Mouse (Mus musculus): ENCODE measurements at regions not wholly inside any gene's neighbourhood (a gene's known extent, or its start where the extent isn't known, plus 50 kb on each side); places are given as distances from the start of the nearest gene placed in this dataset.

DNA sequence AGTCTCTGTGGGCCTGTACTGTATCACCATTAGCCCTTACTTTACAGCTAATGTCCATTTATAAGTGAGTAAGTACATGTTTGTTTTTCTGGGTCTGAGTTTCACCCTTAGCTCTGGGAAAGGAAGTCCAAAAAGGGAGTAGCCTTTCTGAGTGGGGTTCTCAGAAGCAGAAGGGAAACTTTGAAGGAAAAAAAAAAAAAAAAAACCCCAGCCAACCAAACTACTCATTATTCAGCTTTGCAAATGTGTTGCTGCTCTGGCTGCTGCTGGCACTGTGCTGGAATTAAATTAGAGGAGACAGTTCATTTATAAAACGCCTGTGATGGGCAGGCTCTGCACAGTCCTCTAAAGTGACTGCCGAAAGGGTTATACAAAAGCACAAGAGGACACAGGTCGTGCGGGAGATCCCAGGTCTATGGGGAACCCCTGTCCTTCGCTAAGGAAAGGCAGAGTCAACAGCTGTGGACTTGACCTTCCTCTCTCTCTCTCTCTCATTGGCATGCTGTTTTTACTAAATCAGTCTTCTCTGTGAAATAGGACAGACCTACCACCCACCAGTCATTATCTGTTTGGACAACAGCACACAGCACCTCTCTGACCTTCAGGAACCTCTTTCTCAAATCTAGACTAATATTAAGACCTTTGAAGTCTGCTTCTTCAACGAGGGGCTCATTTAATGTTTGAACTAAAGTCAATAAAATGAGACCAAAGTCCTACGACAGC, 165.4 kb downstream of the Cd47 start:
- no peak overlapping the region for H3K27ac ChIP-seq (replicated peaks; ENCODE audit: low read depth, low read length)
- H3K27me3 ChIP-seq (ENCODE audit: control insufficient read depth, insufficient read depth, low read length), result no peaks in the 10 kb centered on the region
- no peaks in the 10 kb centered on the region for H3K36me3 ChIP-seq (ENCODE audit: control insufficient read depth, insufficient read depth, low read length)
- no peak overlapping the region for H3K4me3 ChIP-seq (ENCODE audit: low read depth, low read length)
- no peaks in the 10 kb centered on the region for H3K4me1 ChIP-seq (ENCODE audit: control insufficient read depth, insufficient read depth, low read length)
- no peak for DNase-seq (ENCODE audit: low spot score)
- ATAC-seq (ENCODE audit: insufficient number of reproducible peaks, low FRiP score, low TSS enrichment, low read depth), result no peak
- 42% methylated on average over 7 of the region's 7 CpGs for WGBS
- H3K9ac ChIP-seq (ENCODE audit: low read length), result no peak overlapping the region
- no peaks in the 10 kb centered on the region for H3K9me3 ChIP-seq (ENCODE audit: control insufficient read depth, low read length)
- H3K4me2 ChIP-seq (ENCODE audit: low read depth, severe bottlenecking), result no peak overlapping the region

DNA sequence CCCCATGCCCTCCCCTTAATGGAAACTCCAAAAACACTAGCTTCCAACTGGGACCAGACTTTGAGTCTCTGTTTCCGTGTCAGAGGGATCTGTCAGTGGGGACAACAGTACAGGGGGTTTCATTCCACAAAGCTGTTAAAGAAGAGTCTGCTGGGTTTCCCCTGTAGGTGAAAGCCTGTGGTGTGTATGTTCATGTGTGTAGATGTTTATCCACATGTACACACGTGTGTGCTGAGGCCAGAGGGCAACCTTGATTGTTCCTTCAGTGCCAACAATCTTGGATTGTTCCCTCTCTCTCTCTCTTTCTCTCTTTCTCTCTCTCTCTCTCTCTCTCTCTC, 165.9 kb downstream of the Cd47 start:
- Histone ChIP-seq H3K4me3 (ENCODE audit: low read depth, low read length) (no peak overlapping the region), H3K4me2 (ENCODE audit: low read depth, severe bottlenecking) (no peak overlapping the region), H3K27me3 (ENCODE audit: control insufficient read depth, insufficient read depth, low read length) (no peaks in the 10 kb centered on the region), H3K27ac (replicated peaks; ENCODE audit: low read depth, low read length) (no peak overlapping the region), H3K9ac (ENCODE audit: low read length) (no peak overlapping the region), H3K9me3 (ENCODE audit: control insufficient read depth, low read length) (no peaks in the 10 kb centered on the region), H3K4me1 (ENCODE audit: control insufficient read depth, insufficient read depth, low read length) (no peaks in the 10 kb centered on the region), H3K36me3 (ENCODE audit: control insufficient read depth, insufficient read depth, low read length) (no peaks in the 10 kb centered on the region)
- WGBS, result 48% methylated on average over 2 of the region's 2 CpGs
- no peak for DNase-seq (ENCODE audit: low spot score)
- no peak for ATAC-seq (ENCODE audit: insufficient number of reproducible peaks, low FRiP score, low TSS enrichment, low read depth)

DNA sequence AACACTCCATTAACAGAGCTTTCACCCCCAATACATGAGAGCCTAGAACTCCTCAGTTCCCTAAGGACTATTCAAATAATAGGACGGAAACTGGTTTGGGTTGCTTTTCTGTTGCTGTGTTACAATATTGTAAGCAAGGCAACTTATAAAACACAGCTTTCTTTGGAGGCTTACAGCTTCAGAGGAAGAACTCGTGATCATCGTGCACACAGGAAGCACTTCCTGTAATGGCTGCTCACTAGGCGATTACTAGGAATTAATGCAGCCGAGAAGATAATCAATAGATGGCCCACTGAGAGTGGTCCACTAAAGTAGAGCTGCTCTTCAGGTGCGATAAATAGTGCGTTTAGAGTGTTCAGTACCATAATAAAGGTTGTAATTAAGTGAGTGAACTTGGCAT, 166.8 kb downstream of the Cd47 start:
- H3K4me1 ChIP-seq (ENCODE audit: control insufficient read depth, insufficient read depth, low read length), result no peaks in the 10 kb centered on the region
- H3K36me3 ChIP-seq (ENCODE audit: control insufficient read depth, insufficient read depth, low read length), result no peaks in the 10 kb centered on the region
- no peaks in the 10 kb centered on the region for H3K27me3 ChIP-seq (ENCODE audit: control insufficient read depth, insufficient read depth, low read length)
- no peak overlapping the region for H3K4me2 ChIP-seq (ENCODE audit: low read depth, severe bottlenecking)
- WGBS, result 83% methylated on average over 7 of the region's 7 CpGs
- DNase-seq (ENCODE audit: low spot score) (no peak), ATAC-seq (ENCODE audit: insufficient number of reproducible peaks, low FRiP score, low TSS enrichment, low read depth) (no peak)
- H3K4me3 ChIP-seq (ENCODE audit: low read depth, low read length), result no peak overlapping the region
- H3K9me3 ChIP-seq (ENCODE audit: control insufficient read depth, low read length), result no peaks in the 10 kb centered on the region
- no peak overlapping the region for H3K9ac ChIP-seq (ENCODE audit: low read length)
- H3K27ac ChIP-seq (replicated peaks; ENCODE audit: low read depth, low read length), result no peak overlapping the region

DNA sequence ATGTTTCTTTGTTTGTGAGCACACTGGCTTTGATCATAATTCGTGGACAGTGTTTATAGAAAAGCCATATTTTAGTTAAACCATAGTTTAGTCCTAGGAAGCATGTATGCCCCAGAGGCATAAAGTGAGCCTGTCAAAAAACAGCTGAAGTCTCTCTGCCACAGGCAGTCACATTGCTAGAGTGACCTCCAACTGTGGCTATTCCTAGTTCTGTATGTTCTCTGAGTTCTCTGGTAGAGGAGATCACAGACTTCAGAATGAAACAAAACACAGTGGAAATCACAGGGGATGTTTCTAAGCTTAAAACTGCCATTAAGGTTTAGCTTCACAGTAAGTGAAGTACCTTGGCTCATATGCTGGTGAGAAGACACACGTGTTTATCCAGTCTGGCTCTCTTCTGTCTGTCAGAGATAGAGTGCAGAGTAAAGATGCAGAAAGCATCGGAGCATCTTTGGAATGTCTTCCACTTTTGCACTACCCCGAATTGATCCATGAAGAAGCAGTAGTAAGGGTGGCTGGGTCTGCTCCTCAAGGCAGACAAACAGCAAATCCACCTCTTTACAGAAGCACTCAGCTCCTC, 168.0 kb downstream of the Cd47 start:
- Histone ChIP-seq H3K27ac (replicated peaks; ENCODE audit: low read depth, low read length) (no peak overlapping the region), H3K4me1 (ENCODE audit: control insufficient read depth, insufficient read depth, low read length) (no peaks in the 10 kb centered on the region), H3K36me3 (ENCODE audit: control insufficient read depth, insufficient read depth, low read length) (no peaks in the 10 kb centered on the region), H3K9ac (ENCODE audit: low read length) (no peak overlapping the region), H3K27me3 (ENCODE audit: control insufficient read depth, insufficient read depth, low read length) (no peaks in the 10 kb centered on the region), H3K9me3 (ENCODE audit: control insufficient read depth, low read length) (no peaks in the 10 kb centered on the region), H3K4me3 (ENCODE audit: low read depth, low read length) (no peak overlapping the region), H3K4me2 (ENCODE audit: low read depth, severe bottlenecking) (no peak overlapping the region)
- DNase-seq (ENCODE audit: low spot score) (no peak), ATAC-seq (ENCODE audit: insufficient number of reproducible peaks, low FRiP score, low TSS enrichment, low read depth) (no peak)
- WGBS, result 88% methylated on average over 4 of the region's 4 CpGs

DNA sequence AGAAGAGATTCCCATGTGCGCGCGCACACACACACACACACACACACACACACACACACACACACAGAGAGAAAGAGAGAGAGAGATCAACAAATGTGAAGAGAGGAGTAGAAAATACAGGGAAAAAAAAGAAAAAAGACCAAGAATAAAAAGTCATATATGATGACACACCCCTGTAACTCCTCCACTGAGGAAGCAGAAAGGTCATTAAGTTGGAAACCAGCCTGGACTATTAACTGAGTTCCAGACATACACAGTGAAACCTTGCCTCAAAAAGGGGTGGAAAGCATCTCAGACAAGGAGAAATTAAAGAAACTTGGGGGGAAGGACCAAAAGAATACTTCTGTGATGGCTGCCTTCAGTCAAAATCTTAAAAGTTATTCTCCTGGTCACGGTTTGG, 168.7 kb downstream of the Cd47 start:
- H3K4me1 ChIP-seq (ENCODE audit: control insufficient read depth, insufficient read depth, low read length), result no peaks in the 10 kb centered on the region
- ATAC-seq (ENCODE audit: insufficient number of reproducible peaks, low FRiP score, low TSS enrichment, low read depth), result no peak
- no peak for DNase-seq (ENCODE audit: low spot score)
- no peak overlapping the region for H3K4me3 ChIP-seq (ENCODE audit: low read depth, low read length)
- H3K4me2 ChIP-seq (ENCODE audit: low read depth, severe bottlenecking), result no peak overlapping the region
- H3K27ac ChIP-seq (replicated peaks; ENCODE audit: low read depth, low read length), result no peak overlapping the region
- 97% methylated on average over 4 of the region's 4 CpGs for WGBS
- no peak overlapping the region for H3K9ac ChIP-seq (ENCODE audit: low read length)
- no peaks in the 10 kb centered on the region for H3K27me3 ChIP-seq (ENCODE audit: control insufficient read depth, insufficient read depth, low read length)
- H3K9me3 ChIP-seq (ENCODE audit: control insufficient read depth, low read length), result no peaks in the 10 kb centered on the region
- no peaks in the 10 kb centered on the region for H3K36me3 ChIP-seq (ENCODE audit: control insufficient read depth, insufficient read depth, low read length)

DNA sequence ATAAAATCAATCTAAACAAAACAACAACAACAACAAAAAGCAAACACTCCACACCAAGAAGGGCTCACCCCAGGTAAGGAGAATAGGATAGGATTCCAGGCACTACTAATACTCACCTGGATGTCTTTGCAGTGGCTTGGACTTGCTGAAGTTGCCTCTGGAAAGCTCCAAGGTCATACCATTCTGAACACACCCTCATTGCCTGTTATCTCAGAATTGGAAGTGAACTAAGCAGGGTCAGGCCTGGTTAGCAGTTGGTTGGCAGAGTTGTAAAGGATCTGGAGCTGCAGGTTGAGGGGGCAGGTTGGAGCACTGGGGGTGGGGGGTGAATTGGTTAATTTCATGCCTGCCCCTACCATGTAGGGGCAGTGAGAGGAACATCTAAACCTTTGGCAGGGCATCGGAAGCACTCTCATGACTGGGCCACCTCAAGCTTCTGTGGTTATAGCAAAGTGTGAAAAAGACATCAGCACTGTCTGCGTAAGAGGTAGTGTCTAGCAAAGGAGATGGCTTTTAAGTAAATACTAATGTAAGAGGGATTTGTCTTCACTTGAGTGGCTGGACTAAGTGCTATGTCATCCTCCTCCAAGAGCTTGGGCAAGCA, 169.5 kb downstream of the Cd47 start:
- Histone ChIP-seq H3K4me2 (ENCODE audit: low read depth, severe bottlenecking) (no peak overlapping the region), H3K27me3 (ENCODE audit: control insufficient read depth, insufficient read depth, low read length) (no peaks in the 10 kb centered on the region), H3K36me3 (ENCODE audit: control insufficient read depth, insufficient read depth, low read length) (no peaks in the 10 kb centered on the region), H3K4me3 (ENCODE audit: low read depth, low read length) (no peak overlapping the region), H3K27ac (replicated peaks; ENCODE audit: low read depth, low read length) (no peak overlapping the region), H3K9ac (ENCODE audit: low read length) (no peak overlapping the region), H3K9me3 (ENCODE audit: control insufficient read depth, low read length) (no peaks in the 10 kb centered on the region), H3K4me1 (ENCODE audit: control insufficient read depth, insufficient read depth, low read length) (no peaks in the 10 kb centered on the region)
- 98% methylated on average over 2 of the region's 2 CpGs for WGBS
- DNase-seq (ENCODE audit: low spot score) (no peak), ATAC-seq (ENCODE audit: insufficient number of reproducible peaks, low FRiP score, low TSS enrichment, low read depth) (no peak)

DNA sequence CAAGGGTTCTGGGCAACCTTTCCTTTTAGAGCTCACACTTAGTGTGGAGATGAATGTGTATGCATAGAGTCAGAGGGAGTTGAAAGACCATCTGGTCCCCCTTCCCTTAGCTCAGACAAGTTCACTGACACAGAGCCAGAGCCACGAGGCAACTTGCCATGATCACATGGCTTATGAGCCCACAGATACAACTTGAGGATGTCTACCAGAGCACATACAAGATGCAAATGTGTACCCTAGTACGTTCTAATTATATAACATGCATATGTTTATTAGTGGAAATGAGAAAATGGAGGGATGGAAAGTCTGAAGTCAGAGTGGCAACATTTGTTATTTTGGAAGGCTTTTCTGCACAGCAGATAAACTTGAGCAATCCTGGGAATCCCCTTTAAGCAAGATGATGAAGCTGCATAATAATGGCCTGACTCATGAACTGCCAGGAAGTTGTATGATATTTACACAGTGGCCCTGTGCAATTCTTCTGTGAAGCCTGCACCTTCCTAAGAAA, 170.0 kb downstream of the Cd47 start:
- no peak for ATAC-seq (ENCODE audit: insufficient number of reproducible peaks, low FRiP score, low TSS enrichment, low read depth)
- H3K9me3 ChIP-seq (ENCODE audit: control insufficient read depth, low read length), result no peaks in the 10 kb centered on the region
- no peaks in the 10 kb centered on the region for H3K4me1 ChIP-seq (ENCODE audit: control insufficient read depth, insufficient read depth, low read length)
- H3K4me3 ChIP-seq (ENCODE audit: low read depth, low read length), result no peak overlapping the region
- H3K27me3 ChIP-seq (ENCODE audit: control insufficient read depth, insufficient read depth, low read length), result no peaks in the 10 kb centered on the region
- no peak for DNase-seq (ENCODE audit: low spot score)
- no peak overlapping the region for H3K4me2 ChIP-seq (ENCODE audit: low read depth, severe bottlenecking)
- WGBS, result 93% methylated on average over 2 of the region's 2 CpGs
- H3K36me3 ChIP-seq (ENCODE audit: control insufficient read depth, insufficient read depth, low read length), result no peaks in the 10 kb centered on the region
- H3K9ac ChIP-seq (ENCODE audit: low read length), result no peak overlapping the region
- no peak overlapping the region for H3K27ac ChIP-seq (replicated peaks; ENCODE audit: low read depth, low read length)

DNA sequence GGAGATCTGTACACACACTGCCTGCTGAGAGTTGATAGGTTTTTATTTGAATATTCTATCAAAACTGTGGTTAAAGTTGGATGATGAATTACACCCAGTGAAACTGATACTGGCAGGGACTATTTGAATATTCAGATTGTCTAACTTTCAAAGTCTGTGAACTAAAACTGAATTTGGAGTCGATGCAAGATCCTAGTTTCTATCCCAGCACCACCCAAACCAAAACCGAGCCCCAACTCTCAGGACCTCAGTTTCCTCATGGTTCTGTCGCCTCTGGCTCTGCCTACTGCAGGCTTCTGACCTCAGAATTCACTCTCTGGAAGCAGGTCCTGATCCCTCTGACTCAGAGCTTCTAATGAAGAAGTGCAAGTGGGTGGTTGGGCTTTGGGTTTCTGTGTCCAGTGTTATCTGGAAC, 170.8 kb downstream of the Cd47 start:
- WGBS, result 91% methylated on average over 3 of the region's 3 CpGs
- no peaks in the 10 kb centered on the region for H3K27me3 ChIP-seq (ENCODE audit: control insufficient read depth, insufficient read depth, low read length)
- H3K27ac ChIP-seq (replicated peaks; ENCODE audit: low read depth, low read length), result no peak overlapping the region
- no peaks in the 10 kb centered on the region for H3K9me3 ChIP-seq (ENCODE audit: control insufficient read depth, low read length)
- no peak overlapping the region for H3K4me3 ChIP-seq (ENCODE audit: low read depth, low read length)
- no peaks in the 10 kb centered on the region for H3K36me3 ChIP-seq (ENCODE audit: control insufficient read depth, insufficient read depth, low read length)
- ATAC-seq (ENCODE audit: insufficient number of reproducible peaks, low FRiP score, low TSS enrichment, low read depth) (no peak), DNase-seq (ENCODE audit: low spot score) (no peak)
- H3K4me1 ChIP-seq (ENCODE audit: control insufficient read depth, insufficient read depth, low read length), result no peaks in the 10 kb centered on the region
- H3K9ac ChIP-seq (ENCODE audit: low read length), result no peak overlapping the region
- H3K4me2 ChIP-seq (ENCODE audit: low read depth, severe bottlenecking), result no peak overlapping the region

Measured in limb, embryonic 11.5 days (tissue).